Mouse (Mus musculus) stomach, embryonic 14.5 days (tissue): ENCODE measurements around the gene Dram1. TPM values are rescaled to one million over a fixed set of nuclear protein-coding genes. Genes with fewer than 3 reads are reported as not detected.

Experiments used
- ATAC-seq: fragments of 200-750 bp; cut with Nextera tagmentation; 2 replicates; pipeline ENCODE4 v1.8.0; 2017; ENCODE audit warnings: low read depth, moderate TSS enrichment; ENCODE audit not compliant: insufficient number of reproducible peaks, insufficient read depth, low FRiP score
- H3K27ac ChIP-seq: fragments of 300-500 bp; sonication (generic); 2 replicates; pipeline ENCODE4 v1.5.1; 2014; ENCODE audit warnings: mild to moderate bottlenecking, low read length, moderate library complexity, mixed read lengths
- H3K27me3 ChIP-seq: fragments of 300-500 bp; sonication (generic); 2 replicates; pipeline ENCODE4 v1.6.1; 2014; ENCODE audit warnings: low read length, control low read depth, mixed read lengths; ENCODE audit not compliant: control insufficient read depth, insufficient read depth
- H3K36me3 ChIP-seq: fragments of 300-500 bp; sonication (generic); 2 replicates; pipeline ENCODE4 v1.6.1; 2014; ENCODE audit warnings: mild to moderate bottlenecking, control low read depth, low read length, moderate library complexity, mixed read lengths; ENCODE audit not compliant: control insufficient read depth, insufficient read depth
- H3K4me1 ChIP-seq: fragments of 300-500 bp; sonication (generic); 2 replicates; pipeline ENCODE4 v1.6.1; 2014; ENCODE audit warnings: low read length, control low read depth, mixed read lengths; ENCODE audit not compliant: control insufficient read depth, insufficient read depth
- H3K4me2 ChIP-seq: fragments of 300-500 bp; sonication (generic); replicated peaks from 2 replicates; pipeline ENCODE4 v1.6.1; 2014; ENCODE audit warnings: low read depth, low read length, control low read depth
- H3K4me3 ChIP-seq: fragments of 300-500 bp; sonication (generic); 2 replicates; pipeline ENCODE4 v1.5.1; 2014; ENCODE audit warnings: low read depth, low read length, control low read depth
- H3K9ac ChIP-seq: fragments of 300-500 bp; sonication (generic); replicated peaks from 2 replicates; pipeline ENCODE4 v1.6.1; 2014; ENCODE audit warnings: low read depth, mild to moderate bottlenecking, control low read depth, low read length, moderate library complexity, mixed read lengths
- H3K9me3 ChIP-seq: fragments of 300-500 bp; sonication (generic); 2 replicates; pipeline ENCODE4 v1.6.1; 2016; ENCODE audit warnings: low read depth, low read length, control low read depth; ENCODE audit not compliant: control insufficient read depth
- WGBS: fragments of 180-500 bp; shearing (Covaris S2); extraction: QIAGEN DNeasy Blood & Tissue Kit; methylation state at CpG from one replicate; pipeline ENCODE4 v1.1.7; 2014; 5-methylcytosine and 5-hydroxymethylcytosine counted together
- polyA plus RNA-seq: library from polyadenylated mRNA; unstranded; fragments of >200 nt; fragmentation: Nextera tagmentation; extraction: Ambion mirVana; gene quantifications from 2 replicates; pipeline ENCODE4 v1.2.1, GENCODE M21; 2014

The Dram1 gene
- polyA plus RNA-seq, 1 experiment from 2014 or later, result 2.7 TPM

DNA sequence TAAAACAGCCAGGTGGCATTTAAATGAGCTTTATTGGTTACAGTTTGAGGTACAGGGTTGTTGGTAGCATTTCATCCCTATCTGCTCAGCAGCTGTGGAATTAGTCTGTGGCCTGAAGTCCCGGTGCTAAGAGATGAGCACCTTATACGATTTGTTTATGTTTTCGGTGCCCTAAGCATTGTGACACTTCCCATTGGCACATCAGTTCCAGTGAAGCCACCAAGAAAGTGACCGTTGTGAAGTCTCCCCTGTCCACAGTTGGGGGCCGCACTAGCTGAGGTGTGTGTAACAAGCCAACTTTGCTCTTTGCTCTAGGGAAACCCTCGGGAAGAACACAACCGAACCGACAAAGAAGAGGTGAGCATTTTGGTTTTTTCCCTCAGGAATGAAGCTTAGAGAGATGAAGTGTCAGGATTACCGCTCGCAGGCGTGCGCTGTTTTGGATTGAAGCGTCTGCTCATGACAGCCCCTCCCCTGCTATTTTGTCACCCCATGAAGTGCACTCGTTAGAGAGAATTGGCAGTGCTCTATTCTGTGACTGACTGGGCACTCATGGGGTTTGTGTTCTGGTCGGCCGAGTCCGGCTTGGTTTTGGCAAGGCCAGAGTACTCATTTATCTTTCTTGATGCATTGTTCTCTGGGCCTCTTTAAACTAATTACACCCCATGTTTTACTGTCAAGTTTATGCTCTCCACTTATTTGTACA, 33.6 kb upstream of the Dram1 start:
- Histone ChIP-seq H3K27me3 (no peaks in the 10 kb centered on the region), H3K4me1 (no peaks in the 10 kb centered on the region), H3K4me3 (no peak overlapping the region), H3K4me2 (no peak overlapping the region), H3K27ac (no peak overlapping the region), H3K36me3 (no peaks in the 10 kb centered on the region), H3K9ac (no peak overlapping the region), H3K9me3 (no peaks in the 10 kb centered on the region)
- no peak for ATAC-seq
- whole genome bisulfite sequencing, result 68% methylated on average over 17 of the region's 17 CpGs

DNA sequence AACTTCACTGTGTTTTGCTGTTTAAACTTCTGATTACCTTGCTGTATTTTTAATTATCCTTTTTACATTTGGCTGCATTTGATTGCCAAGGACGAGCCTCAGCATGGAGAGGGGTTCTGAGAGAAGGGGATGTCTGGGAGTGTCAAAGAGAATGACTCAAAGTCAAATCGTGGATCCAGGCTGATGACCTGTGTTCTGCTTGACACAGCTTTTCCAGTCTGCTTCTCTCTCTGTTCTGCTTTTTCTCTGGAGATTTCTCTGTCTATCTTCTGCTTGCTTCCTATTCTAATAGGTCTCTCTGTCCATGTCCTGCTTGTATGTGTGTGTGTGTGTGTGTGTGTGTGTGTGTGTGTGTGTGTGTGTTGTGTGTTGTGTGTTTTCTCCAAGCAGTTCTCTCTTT, 30.9 kb upstream of the Dram1 start:
- Histone ChIP-seq H3K4me1 (no peaks in the 10 kb centered on the region), H3K27ac (no peak overlapping the region), H3K27me3 (no peaks in the 10 kb centered on the region), H3K36me3 (no peaks in the 10 kb centered on the region), H3K4me2 (no peak overlapping the region), H3K9ac (no peak overlapping the region), H3K4me3 (no peak overlapping the region), H3K9me3 (no peaks in the 10 kb centered on the region)
- no peak for ATAC-seq
- WGBS, result 72% methylated on average over 2 of the region's 2 CpGs

DNA sequence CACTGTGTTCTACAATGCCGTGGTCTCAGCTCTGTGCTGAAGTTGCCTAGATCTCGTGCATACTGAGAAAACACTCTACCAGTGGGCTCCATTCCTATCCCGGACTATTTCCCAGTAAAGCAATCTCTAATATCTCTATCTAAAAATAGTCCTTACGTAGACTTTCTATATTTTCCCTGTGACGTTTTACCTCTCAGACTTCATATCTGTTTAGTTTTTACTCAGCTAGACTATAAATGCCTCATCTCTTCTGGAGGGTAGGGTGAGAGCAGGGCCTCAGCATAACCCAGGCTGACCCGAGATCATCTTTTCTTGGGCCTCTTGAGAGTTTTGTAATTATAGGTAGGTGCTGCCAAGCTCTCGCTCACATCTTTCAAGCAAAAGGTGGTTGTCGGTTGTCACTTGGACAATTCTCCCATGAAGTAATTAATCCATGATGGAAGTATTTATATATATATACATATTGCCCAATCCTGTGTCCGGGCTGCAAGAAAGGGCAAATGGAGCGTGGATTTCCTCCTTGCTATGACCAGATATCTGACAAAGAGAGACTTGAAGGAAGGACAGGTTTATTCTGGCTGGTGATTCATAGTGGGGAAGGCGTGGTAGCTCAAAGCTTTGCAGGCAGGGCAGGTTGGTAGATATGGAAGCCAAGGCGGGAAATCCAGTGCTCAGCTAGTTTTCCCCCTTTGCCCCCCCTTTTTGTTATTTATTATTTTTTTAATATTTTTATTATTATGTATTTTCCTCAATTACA, 29.2 kb upstream of the Dram1 start:
- no peak overlapping the region for H3K9ac ChIP-seq
- H3K36me3 ChIP-seq, result no peaks in the 10 kb centered on the region
- no peaks in the 10 kb centered on the region for H3K4me1 ChIP-seq
- WGBS, result 83% methylated on average over 12 of the region's 12 CpGs
- H3K9me3 ChIP-seq, result no peaks in the 10 kb centered on the region
- no peak overlapping the region for H3K4me3 ChIP-seq
- H3K27ac ChIP-seq, result no peak overlapping the region
- H3K4me2 ChIP-seq, result no peak overlapping the region
- H3K27me3 ChIP-seq, result no peaks in the 10 kb centered on the region
- ATAC-seq, result no peak

DNA sequence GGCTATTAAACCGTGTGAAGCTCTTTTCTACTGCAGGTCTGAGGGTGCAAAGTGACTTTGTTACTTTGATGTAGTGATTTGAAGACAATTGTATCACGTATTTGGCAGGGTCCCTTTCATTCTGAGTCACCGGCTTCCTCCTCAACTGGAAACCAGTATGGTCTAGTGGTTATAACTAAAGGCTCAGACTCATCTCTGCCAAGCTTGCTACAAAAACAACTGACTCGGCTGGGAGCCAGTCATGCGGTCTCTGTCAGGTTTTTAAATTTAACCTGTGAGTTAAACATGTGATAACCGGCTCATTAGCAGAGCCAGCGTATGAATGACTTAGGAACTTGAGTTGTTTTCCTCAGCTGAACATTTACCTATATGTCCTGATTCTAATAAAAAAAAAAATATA, 26.9 kb upstream of the Dram1 start:
- ATAC-seq, result no peak
- Histone ChIP-seq H3K4me3 (no peak overlapping the region), H3K9me3 (no peaks in the 10 kb centered on the region), H3K27ac (no peak overlapping the region), H3K4me1 (no peaks in the 10 kb centered on the region), H3K27me3 (no peaks in the 10 kb centered on the region), H3K9ac (no peak overlapping the region), H3K4me2 (no peak overlapping the region), H3K36me3 (no peaks in the 10 kb centered on the region)
- 88% methylated on average over 7 of the region's 7 CpGs for WGBS

DNA sequence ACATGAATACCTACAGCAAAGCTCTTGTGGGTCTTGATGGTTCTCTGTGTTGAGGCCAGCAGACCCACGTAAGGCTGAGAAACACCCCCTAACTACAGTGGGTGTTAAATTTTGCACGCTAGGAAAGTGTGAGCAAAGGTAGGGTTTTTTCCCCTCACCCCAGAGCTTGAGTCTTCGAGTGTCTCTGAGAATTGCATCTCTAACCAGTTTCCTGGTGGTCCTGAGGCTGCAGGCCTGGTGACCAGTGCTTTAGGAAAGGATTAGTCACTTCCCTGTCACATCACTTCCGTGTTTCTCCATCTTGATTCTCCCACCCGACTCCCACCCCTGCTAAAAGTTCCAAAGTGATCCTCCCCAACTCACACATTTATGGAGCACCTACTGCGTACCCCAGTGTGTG, 25.3 kb upstream of the Dram1 start:
- H3K36me3 ChIP-seq, result no peaks in the 10 kb centered on the region
- no peaks in the 10 kb centered on the region for H3K27me3 ChIP-seq
- H3K4me1 ChIP-seq, result no peaks in the 10 kb centered on the region
- no peaks in the 10 kb centered on the region for H3K9me3 ChIP-seq
- H3K4me3 ChIP-seq, result no peak overlapping the region
- ATAC-seq, result no peak
- H3K9ac ChIP-seq, result no peak overlapping the region
- 70% methylated on average over 6 of the region's 6 CpGs for WGBS
- no peak overlapping the region for H3K27ac ChIP-seq
- H3K4me2 ChIP-seq, result no peak overlapping the region

DNA sequence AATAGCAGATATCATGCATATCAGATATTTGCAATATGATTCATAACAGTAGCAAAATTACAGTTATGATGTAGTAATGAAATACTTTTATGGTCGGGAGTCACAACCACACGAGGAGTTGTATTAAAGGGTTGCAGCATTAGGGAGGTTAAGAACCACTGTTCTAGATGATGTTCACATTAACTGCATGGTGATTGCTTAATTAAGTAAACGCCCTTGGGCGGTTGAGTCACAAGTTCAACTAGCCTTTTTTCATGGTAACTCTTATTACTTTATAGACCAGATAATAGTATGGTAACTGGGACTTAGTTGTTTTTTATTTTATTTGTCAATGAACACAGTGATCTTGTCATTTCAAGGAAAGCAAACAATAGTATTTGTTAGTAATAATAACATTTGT, 24.1 kb upstream of the Dram1 start:
- no peak overlapping the region for H3K4me3 ChIP-seq
- H3K9me3 ChIP-seq, result no peaks in the 10 kb centered on the region
- no peaks in the 10 kb centered on the region for H3K27me3 ChIP-seq
- ATAC-seq, result no peak
- H3K4me1 ChIP-seq, result no peaks in the 10 kb centered on the region
- WGBS, result 96% methylated on average over 4 of the region's 4 CpGs
- H3K27ac ChIP-seq, result no peak overlapping the region
- H3K4me2 ChIP-seq, result no peak overlapping the region
- H3K9ac ChIP-seq, result no peak overlapping the region
- no peaks in the 10 kb centered on the region for H3K36me3 ChIP-seq

DNA sequence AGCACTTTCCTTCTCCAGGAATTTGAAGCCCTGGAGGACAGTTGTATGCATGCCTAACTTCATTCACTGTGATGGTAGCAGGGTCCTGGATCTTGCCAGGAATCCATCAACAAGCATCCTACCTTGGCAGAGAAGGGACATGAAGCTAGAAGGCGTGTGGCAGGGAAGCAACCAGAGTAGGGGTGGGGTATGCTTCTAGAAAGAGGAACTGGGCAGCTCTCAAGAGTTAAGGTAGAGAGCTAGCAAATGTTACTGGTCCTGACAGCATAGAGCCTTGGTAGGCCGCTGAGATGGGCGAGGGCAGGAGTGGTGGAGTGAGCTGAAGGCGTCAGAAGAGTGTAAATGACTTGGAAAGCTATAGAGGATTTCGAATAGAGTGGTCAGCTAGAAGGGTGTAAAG, 20.4 kb upstream of the Dram1 start:
- ATAC-seq, result no peak
- Histone ChIP-seq H3K9ac (no peak overlapping the region), H3K36me3 (no peaks in the 10 kb centered on the region), H3K4me1 (no peaks in the 10 kb centered on the region), H3K4me3 (no peak overlapping the region), H3K27me3 (no peaks in the 10 kb centered on the region), H3K9me3 (no peaks in the 10 kb centered on the region), H3K27ac (no peak overlapping the region), H3K4me2 (no peak overlapping the region)
- 86% methylated on average over 5 of the region's 5 CpGs for WGBS

DNA sequence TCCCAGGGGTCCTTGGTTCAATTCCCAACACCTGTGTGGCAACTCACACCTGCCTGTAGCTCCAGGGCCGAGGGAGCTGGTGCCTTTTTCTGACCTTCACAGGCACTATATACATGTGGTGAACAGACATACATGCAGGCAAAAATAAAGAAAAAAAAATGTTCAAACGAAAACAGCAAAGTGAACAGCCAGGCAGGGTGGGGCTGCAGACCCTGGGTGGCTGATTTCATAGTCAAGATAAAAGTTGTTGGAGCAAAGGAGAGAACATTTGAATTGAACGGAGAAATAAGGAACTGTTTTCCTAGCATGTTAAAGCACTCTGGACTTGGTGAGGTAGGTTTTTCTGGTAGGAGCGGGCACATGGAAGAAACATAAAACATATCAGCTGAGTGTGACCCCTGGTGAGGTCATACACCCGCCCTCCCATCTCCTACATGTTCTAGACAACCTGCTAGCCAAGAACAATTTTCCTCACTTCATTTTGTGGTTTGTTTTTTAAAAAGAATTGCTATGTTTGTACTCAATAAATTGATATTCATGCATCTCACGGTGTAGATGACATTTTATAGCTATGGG, 19.9 kb upstream of the Dram1 start:
- no peak for ATAC-seq
- Histone ChIP-seq H3K4me3 (no peak overlapping the region), H3K9ac (no peak overlapping the region), H3K9me3 (no peaks in the 10 kb centered on the region), H3K27ac (no peak overlapping the region), H3K36me3 (no peaks in the 10 kb centered on the region), H3K4me2 (no peak overlapping the region), H3K27me3 (no peaks in the 10 kb centered on the region), H3K4me1 (no peaks in the 10 kb centered on the region)
- 79% methylated on average over 6 of the region's 6 CpGs for WGBS
